Mouse (Mus musculus): ENCODE measurements around the gene Snap47.
A peak's percentile ranks its signal among the peaks of the same experiment; 100 is the strongest.

Snap47 gene

GRCm38 (mm10) chr11:59421967-59422366 lies 29.0 kb downstream of the Snap47 start:
- DNase-seq (ENCODE audit: low spot score): no peak

- no peak for DNase-seq (ENCODE audit: low spot score)
Observed at GRCm38 (mm10) chr11:59421436-59421835, 29.6 kb downstream of the Snap47 start.

GRCm38 (mm10) chr11:59418708-59419107 lies 32.3 kb downstream of the Snap47 start:
- no peak for DNase-seq (ENCODE audit: low spot score)

- DNase-seq (ENCODE audit: low spot score): no peak
Observed at GRCm38 (mm10) chr11:59412999-59413863, 37.8 kb downstream of the Snap47 start.

- DNase-seq (ENCODE audit: low spot score): no peak
Observed at GRCm38 (mm10) chr11:59412058-59412457, 38.9 kb downstream of the Snap47 start.

GRCm38 (mm10) chr11:59410851-59411250 lies 40.1 kb downstream of the Snap47 start:
- no peak for DNase-seq (ENCODE audit: low spot score)

GRCm38 (mm10) chr11:59405761-59406160 lies 45.2 kb downstream of the Snap47 start:
- DNase-seq (ENCODE audit: low spot score): no peak

- DNase-seq (ENCODE audit: low spot score): no peak
Observed at GRCm38 (mm10) chr11:59400876-59401275, 50.1 kb downstream of the Snap47 start.

GRCm38 (mm10) chr11:59399830-59400229 lies 51.2 kb downstream of the Snap47 start:
- DNase-seq (ENCODE audit: low spot score): no peak

GRCm38 (mm10) chr11:59397536-59398371 lies 53.2 kb downstream of the Snap47 start:
- no peak for DNase-seq (ENCODE audit: low spot score)

GRCm38 (mm10) chr11:59394451-59394850 lies 56.5 kb downstream of the Snap47 start:
- DNase-seq (ENCODE audit: low spot score): no peak

GRCm38 (mm10) chr11:59393591-59393990 lies 57.4 kb downstream of the Snap47 start:
- peak; percentile 60 for DNase-seq (ENCODE audit: low spot score)

GRCm38 (mm10) chr11:59392300-59392699 lies 58.7 kb downstream of the Snap47 start:
- DNase-seq (ENCODE audit: low spot score): no peak

GRCm38 (mm10) chr11:59390470-59390869 lies 60.5 kb downstream of the Snap47 start:
- DNase-seq (ENCODE audit: low spot score): no peak

- DNase-seq (ENCODE audit: low spot score): no peak
Observed at GRCm38 (mm10) chr11:59389617-59390016, 61.4 kb downstream of the Snap47 start.

- DNase-seq (ENCODE audit: low spot score): no peak
Observed at GRCm38 (mm10) chr11:59388806-59389205, 62.2 kb downstream of the Snap47 start.

GRCm38 (mm10) chr11:59387471-59387870 lies 63.5 kb downstream of the Snap47 start:
- no peak for DNase-seq (ENCODE audit: low spot score)

GRCm38 (mm10) chr11:59385123-59385522 lies 65.9 kb downstream of the Snap47 start:
- DNase-seq (ENCODE audit: low spot score): no peak

GRCm38 (mm10) chr11:59384441-59384959 lies 66.5 kb downstream of the Snap47 start:
- DNase-seq (ENCODE audit: low spot score): no peak

- DNase-seq (ENCODE audit: low spot score): no peak
Observed at GRCm38 (mm10) chr11:59379547-59379946, 71.4 kb downstream of the Snap47 start.

- no peak for DNase-seq (ENCODE audit: low spot score)
Observed at GRCm38 (mm10) chr11:59377999-59378398, 73.0 kb downstream of the Snap47 start.

GRCm38 (mm10) chr11:59375475-59375874 lies 75.5 kb downstream of the Snap47 start, which contains the start of gene Prss38:
TSS of gene Prss38 (minus strand) at chr11:59375657.
- DNase-seq (ENCODE audit: low spot score): no peak

GRCm38 (mm10) chr11:59369848-59370247 lies 81.1 kb downstream of the Snap47 start:
- no peak for DNase-seq (ENCODE audit: low spot score)

Data from ovary, postnatal 10 days (tissue).